Mouse (Mus musculus) cortical plate, adult 2 months (tissue): ENCODE data around the gene Gcg.

Experiments used
- CTCF ChIP-seq: fragments of 200-500 bp; IDR thresholded peaks from 2 replicates; pipeline ENCODE4 v1.5.1; 2011; ENCODE audit warnings: mild to moderate bottlenecking, control low read depth, low read length; ENCODE audit not compliant: insufficient read depth; ENCODE audit errors: extremely low read depth
- POLR2A ChIP-seq: fragments of 200-500 bp; IDR thresholded peaks from 2 replicates; pipeline ENCODE4 v1.6.1; 2011; ENCODE audit warnings: mild to moderate bottlenecking, low read length, control low read depth; ENCODE audit not compliant: insufficient read depth; ENCODE audit errors: extremely low read depth

DNA sequence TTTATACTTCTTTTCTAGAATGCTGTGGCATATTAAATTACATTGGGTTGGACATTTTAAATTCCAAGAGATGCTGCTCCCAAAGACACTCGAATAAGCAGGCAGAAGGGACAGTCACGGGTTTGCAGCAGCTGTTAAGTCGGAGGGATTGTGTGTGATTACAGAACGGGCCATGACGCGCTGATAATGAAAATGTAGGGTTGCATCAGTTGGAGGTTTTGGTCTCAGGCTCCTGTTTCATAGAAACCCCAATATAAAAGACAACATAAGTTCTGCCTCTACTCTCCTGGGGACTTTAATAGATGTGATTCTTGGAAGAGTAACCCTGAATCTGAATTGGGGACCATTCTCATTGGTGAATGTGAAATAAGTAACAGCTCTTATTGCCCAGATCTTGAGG is 33.1 kb downstream of the Gcg start:
- TF ChIP-seq POLR2A (no peak), CTCF (no peak)
